Mouse (Mus musculus): Measurements from ENCODE around the gene Olfr372. TPM values are rescaled to one million over a fixed set of nuclear protein-coding genes. Genes with fewer than 3 reads are reported as not detected.
A peak's percentile ranks its signal among the peaks of the same experiment; 100 is the strongest.
"Not testable (repeated sequence)": the region's sequence is repeated elsewhere in the genome, so short reads cannot be mapped to it uniquely, and the experiment has no call there.

The Olfr372 gene
- not detected in 2 replicates for polyA plus RNA-seq (2012; ENCODE audit: insufficient read depth, insufficient read length, missing spikeins)

GRCm38 (mm10) chr8:72040918-72041317 lies at the start of gene Olfr372:
Gene Olfr372 (plus strand): TSS chr8:72041218.
- H3K27ac ChIP-seq (ENCODE audit: insufficient read depth, low read depth, low read length); H3K4me1 ChIP-seq (ENCODE audit: control insufficient read depth, insufficient read depth, low read length); H3K4me3 ChIP-seq (ENCODE audit: insufficient read depth, low read length): not testable (repeated sequence)

GRCm38 (mm10) chr8:71999434-71999833 lies 41.6 kb upstream of the Olfr372 start:
- Histone ChIP-seq H3K4me3 (ENCODE audit: insufficient read depth, low read length) (no peak overlapping the region), H3K27ac (ENCODE audit: insufficient read depth, low read depth, low read length) (no peak overlapping the region)
- TF ChIP-seq POLR2A (IDR thresholded peaks at IDR 0.05; ENCODE audit: borderline replicate concordance, low read depth, low read length) (no peak), CTCF (IDR thresholded peaks at IDR 0.05; ENCODE audit: low read depth, low read length) (no peak)

GRCm38 (mm10) chr8:72000223-72000622 lies 40.8 kb upstream of the Olfr372 start:
- no peaks in the 10 kb centered on the region for H3K4me1 ChIP-seq (ENCODE audit: control insufficient read depth, insufficient read depth, low read length)
- TF ChIP-seq CTCF (IDR thresholded peaks at IDR 0.05; ENCODE audit: low read depth, low read length) (no peak), POLR2A (IDR thresholded peaks at IDR 0.05; ENCODE audit: borderline replicate concordance, low read depth, low read length) (no peak)
- H3K27ac ChIP-seq (ENCODE audit: insufficient read depth, low read depth, low read length): no peak overlapping the region
- H3K4me3 ChIP-seq (ENCODE audit: insufficient read depth, low read length): no peak overlapping the region

More at GRCm38 (mm10) chr8:71999434-71999833, 41.6 kb upstream of the Olfr372 start:
- H3K4me1 ChIP-seq (ENCODE audit: control insufficient read depth, insufficient read depth, low read length): no peaks in the 10 kb centered on the region

GRCm38 (mm10) chr8:72002942-72003341 lies 38.1 kb upstream of the Olfr372 start:
- TF ChIP-seq CTCF (IDR thresholded peaks at IDR 0.05; ENCODE audit: low read depth, low read length): no peak
- no peak for TF ChIP-seq POLR2A (IDR thresholded peaks at IDR 0.05; ENCODE audit: borderline replicate concordance, low read depth, low read length)
- Histone ChIP-seq H3K4me3 (ENCODE audit: insufficient read depth, low read length) (no peak overlapping the region), H3K27ac (ENCODE audit: insufficient read depth, low read depth, low read length) (no peak overlapping the region), H3K4me1 (ENCODE audit: control insufficient read depth, insufficient read depth, low read length) (peaks cover 8% of the 10 kb centered on the region)

GRCm38 (mm10) chr8:72005912-72006311 lies 35.1 kb upstream of the Olfr372 start:
- H3K4me1 ChIP-seq (ENCODE audit: control insufficient read depth, insufficient read depth, low read length): peaks cover 31% of the 10 kb centered on the region
- TF ChIP-seq POLR2A (IDR thresholded peaks at IDR 0.05; ENCODE audit: borderline replicate concordance, low read depth, low read length): no peak
- no peak for TF ChIP-seq CTCF (IDR thresholded peaks at IDR 0.05; ENCODE audit: low read depth, low read length)
- H3K27ac ChIP-seq (ENCODE audit: insufficient read depth, low read depth, low read length): no peak overlapping the region
- no peak overlapping the region for H3K4me3 ChIP-seq (ENCODE audit: insufficient read depth, low read length)

- Histone ChIP-seq H3K27ac (ENCODE audit: insufficient read depth, low read depth, low read length) (no peak overlapping the region), H3K4me3 (ENCODE audit: insufficient read depth, low read length) (no peak overlapping the region), H3K4me1 (ENCODE audit: control insufficient read depth, insufficient read depth, low read length) (peaks cover 31% of the 10 kb centered on the region)
- TF ChIP-seq CTCF (IDR thresholded peaks at IDR 0.05; ENCODE audit: low read depth, low read length): no peak
- no peak for TF ChIP-seq POLR2A (IDR thresholded peaks at IDR 0.05; ENCODE audit: borderline replicate concordance, low read depth, low read length)
These were observed 34.3 kb upstream of the Olfr372 start for GRCm38 (mm10) chr8:72006763-72007162.

- H3K4me1 ChIP-seq (ENCODE audit: control insufficient read depth, insufficient read depth, low read length): peaks cover 35% of the 10 kb centered on the region
- H3K4me3 ChIP-seq (ENCODE audit: insufficient read depth, low read length): no peak overlapping the region
- TF ChIP-seq CTCF (IDR thresholded peaks at IDR 0.05; ENCODE audit: low read depth, low read length) (no peak), POLR2A (IDR thresholded peaks at IDR 0.05; ENCODE audit: borderline replicate concordance, low read depth, low read length) (no peak)
- H3K27ac ChIP-seq (ENCODE audit: insufficient read depth, low read depth, low read length): peak overlapping the region; percentile 63
These were observed 32.8 kb upstream of the Olfr372 start for GRCm38 (mm10) chr8:72008134-72008641.

GRCm38 (mm10) chr8:72009473-72009872 lies 31.5 kb upstream of the Olfr372 start, which contains the start of gene Cyp4f18:
Gene Cyp4f18 (minus strand): TSS chr8:72009626.
- H3K4me3 ChIP-seq (ENCODE audit: insufficient read depth, low read length): no peak within 1 kb of the TSS
- H3K4me1 ChIP-seq (ENCODE audit: control insufficient read depth, insufficient read depth, low read length): peaks cover 40% of the 10 kb centered on the region
- H3K27ac ChIP-seq (ENCODE audit: insufficient read depth, low read depth, low read length): peak within 1 kb of the TSS; percentile 63
- TF ChIP-seq CTCF (IDR thresholded peaks at IDR 0.05; ENCODE audit: low read depth, low read length) (no peak), POLR2A (IDR thresholded peaks at IDR 0.05; ENCODE audit: borderline replicate concordance, low read depth, low read length) (no peak)

GRCm38 (mm10) chr8:72013506-72014228 lies 27.4 kb upstream of the Olfr372 start:
- peaks cover 42% of the 10 kb centered on the region for H3K4me1 ChIP-seq (ENCODE audit: control insufficient read depth, insufficient read depth, low read length)
- H3K4me3 ChIP-seq (ENCODE audit: insufficient read depth, low read length): not testable (repeated sequence)
- H3K27ac ChIP-seq (ENCODE audit: insufficient read depth, low read depth, low read length): peak overlapping the region; percentile 59

GRCm38 (mm10) chr8:72017339-72017738 lies 23.7 kb upstream of the Olfr372 start:
- not testable (repeated sequence) for H3K27ac ChIP-seq (ENCODE audit: insufficient read depth, low read depth, low read length)

More at GRCm38 (mm10) chr8:72017339-72017738, 23.7 kb upstream of the Olfr372 start:
- H3K4me1 ChIP-seq (ENCODE audit: control insufficient read depth, insufficient read depth, low read length): peaks cover 22% of the 10 kb centered on the region
- H3K4me3 ChIP-seq (ENCODE audit: insufficient read depth, low read length): not testable (repeated sequence)
